Mouse (Mus musculus): ENCODE results near the gene Gng3.
A peak's percentile ranks its signal among the peaks of the same experiment; 100 is the strongest.
"Not testable (repeated sequence)": the region's sequence is repeated elsewhere in the genome, so short reads cannot be mapped to it uniquely, and the experiment has no call there.

The Gng3 gene

GRCm38 (mm10) chr19:8839103-8839907 lies at the start of gene Gng3:
TSS of gene Gng3 (minus strand) at chr19:8839194.
- DNase-seq (ENCODE audit: low read depth): no peak

DNA sequence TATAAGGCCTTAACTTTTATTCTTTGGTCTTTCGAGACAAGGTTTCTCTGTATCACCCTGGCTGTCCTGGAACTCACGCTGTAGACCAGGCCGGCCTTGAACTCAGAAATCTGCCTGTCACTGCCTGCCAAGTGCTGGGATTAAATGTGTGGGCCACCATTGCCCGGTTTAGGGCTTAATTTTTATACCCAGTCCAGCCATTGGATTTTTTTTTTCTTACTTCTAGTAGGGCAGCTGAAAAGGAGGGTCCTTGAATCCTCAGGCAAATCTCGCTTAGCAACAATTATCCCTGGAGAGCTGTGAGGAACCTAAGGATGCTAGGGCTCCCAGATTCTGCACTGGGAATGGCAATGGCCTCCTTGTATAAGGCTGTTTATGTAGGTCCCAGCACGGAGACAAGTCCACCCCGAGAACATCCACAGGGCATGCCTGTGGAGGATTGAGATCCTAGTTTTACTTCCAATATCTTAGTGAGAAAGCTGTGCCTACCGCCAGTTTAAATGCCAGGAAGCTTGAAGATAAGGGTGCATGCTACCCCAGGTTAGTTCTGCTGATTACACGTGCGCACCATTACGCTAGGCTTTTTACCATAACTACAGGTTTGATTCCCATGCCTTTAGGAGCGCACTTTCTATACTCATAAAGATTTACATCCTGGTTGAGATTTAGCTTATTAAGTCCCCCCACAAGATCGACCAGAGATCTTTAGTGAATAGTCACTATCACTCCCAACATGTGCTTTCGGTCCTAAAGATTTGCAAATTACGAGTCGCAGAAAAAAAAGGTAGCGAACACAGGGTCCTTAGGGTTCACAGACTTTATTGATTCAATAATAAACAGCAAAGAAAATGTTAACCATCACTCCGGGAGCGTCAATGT lies 48.8 kb upstream of the Gng3 start:
- DNase-seq (ENCODE audit: low read depth): peak; percentile 58

DNA sequence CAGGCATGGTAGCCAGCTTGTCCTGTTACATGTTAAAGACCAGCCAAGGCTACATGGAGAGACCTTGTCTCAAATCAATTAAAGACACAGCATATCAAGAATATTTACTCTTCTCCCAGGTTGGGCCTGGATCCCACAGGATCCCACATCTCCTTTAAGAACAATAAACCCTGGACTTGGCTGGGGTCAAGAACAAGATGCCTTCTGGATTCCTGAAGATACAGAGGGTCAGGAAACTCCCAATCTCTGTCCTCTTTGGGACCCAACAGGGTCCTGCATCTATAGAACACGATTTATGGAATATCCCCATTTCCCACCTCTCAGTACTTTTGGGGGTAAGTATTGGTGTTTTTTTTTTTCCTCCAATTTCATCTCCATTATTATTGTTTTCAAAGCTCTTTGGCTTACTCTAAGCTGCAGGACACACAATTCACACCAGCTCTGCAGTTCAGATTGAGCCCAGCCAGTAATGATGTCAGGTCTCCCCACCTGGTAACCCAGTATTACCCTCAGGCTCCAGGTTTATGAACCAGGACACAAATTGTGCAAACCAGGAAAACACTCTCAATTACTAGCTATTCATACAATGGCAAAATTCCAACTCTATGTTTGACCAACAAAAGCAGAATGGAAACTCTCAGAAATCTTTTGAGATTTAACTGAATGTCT lies 48.1 kb upstream of the Gng3 start:
- peak; percentile 36 for DNase-seq (ENCODE audit: low read depth)

DNA sequence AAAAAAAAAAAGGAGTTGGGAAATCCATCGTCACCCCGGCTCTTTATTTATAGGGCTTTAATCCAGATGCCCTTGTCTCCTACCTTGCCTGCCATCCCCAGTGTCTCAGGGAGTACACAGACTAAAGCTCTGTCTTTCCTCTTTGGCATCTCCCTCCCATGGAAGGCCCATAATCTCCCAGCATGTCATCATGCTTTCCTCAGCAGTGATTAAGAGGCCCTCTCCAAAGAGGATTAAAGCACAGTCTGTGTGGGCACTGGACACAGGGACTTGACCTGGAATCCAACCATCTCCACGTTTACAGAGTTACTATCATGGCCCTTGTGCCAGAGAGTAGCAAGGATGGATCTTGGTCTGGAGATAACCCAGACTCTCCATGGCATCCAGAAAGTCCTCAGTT lies 44.6 kb upstream of the Gng3 start, which contains the start of the genes Lbhd1 and Gm49403:
Gene Lbhd1, plus strand, starts transcription at position 117 of the 400 bp plus-strand sequence.
Gene Gm49403, plus strand, starts transcription at position 315 of the 400 bp plus-strand sequence.
- no peak for DNase-seq (ENCODE audit: low read depth)

GRCm38 (mm10) chr19:8881034-8881392 lies 42.0 kb upstream of the Gng3 start:
- no peak for DNase-seq (ENCODE audit: low read depth)

DNA sequence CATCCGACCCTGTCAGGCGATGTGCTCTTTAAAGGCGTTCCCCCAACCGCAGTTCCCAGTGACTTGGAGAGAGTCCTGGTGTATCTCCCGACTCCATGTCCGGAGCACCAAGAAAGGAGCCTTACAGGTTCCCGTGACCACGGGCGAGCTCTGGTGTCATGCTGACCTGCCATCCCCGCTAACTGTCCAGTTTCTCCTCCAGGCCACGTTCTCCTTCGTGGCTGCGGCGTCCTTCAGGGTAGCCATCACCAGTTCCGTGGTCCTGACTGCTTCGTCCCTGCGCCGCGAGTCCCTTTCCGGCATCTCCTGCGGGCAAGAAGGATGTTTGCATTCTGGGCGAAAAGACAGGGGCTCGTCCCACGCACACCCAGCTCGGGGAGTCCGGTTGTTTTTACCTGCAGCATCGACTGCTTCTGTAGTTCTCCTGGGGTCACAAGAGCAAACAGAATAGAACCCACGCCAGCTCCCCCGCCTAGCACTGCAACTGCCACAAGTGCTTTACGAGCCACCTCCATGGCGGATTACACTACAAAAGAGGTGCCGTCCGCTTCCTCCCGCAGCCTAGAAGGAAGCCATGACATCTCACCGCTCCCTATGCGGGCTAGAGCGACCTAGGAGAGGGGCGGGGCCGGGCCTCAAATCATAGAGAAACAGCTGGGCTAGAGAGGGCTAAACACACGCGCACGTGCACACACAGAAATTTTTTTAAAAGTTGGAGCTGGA lies 41.5 kb upstream of the Gng3 start, which contains the start of gene Uqcc3:
Gene Uqcc3, minus strand, starts transcription at position 613 of the 723 bp plus-strand sequence.
- DNase-seq (ENCODE audit: low read depth): peak; percentile 93

- DNase-seq (ENCODE audit: low read depth): no peak
Measured at GRCm38 (mm10) chr19:8875031-8875430, 36.0 kb upstream of the Gng3 start.

DNA sequence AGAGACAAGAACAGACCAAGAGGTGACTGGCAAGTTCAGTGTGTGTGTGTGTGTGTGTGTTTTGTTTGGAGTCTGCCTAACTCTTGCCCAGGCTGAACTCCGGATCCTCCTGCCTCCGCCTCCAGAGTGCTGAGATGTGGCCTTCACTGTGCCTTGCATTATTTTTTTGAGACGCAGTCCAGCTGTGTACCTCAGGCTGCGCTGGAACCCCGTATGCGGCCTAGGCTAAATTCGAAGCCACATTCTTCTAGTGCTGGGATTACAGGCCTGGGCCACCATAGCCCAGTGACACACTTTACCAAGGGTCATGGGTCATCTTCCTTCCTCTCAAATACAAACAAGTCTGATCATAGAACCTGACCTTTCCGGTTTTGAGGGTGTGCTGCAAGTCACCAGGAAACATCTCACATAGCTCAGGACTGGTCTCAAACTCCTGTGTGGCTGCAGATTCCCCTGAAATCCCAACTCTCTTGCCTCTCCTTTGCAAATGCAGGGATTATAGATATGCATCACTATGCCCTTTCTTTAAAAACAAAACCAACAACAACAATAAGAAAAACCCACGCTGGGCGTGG lies 33.4 kb upstream of the Gng3 start:
- peak; percentile 63 for DNase-seq (ENCODE audit: low read depth)

DNA sequence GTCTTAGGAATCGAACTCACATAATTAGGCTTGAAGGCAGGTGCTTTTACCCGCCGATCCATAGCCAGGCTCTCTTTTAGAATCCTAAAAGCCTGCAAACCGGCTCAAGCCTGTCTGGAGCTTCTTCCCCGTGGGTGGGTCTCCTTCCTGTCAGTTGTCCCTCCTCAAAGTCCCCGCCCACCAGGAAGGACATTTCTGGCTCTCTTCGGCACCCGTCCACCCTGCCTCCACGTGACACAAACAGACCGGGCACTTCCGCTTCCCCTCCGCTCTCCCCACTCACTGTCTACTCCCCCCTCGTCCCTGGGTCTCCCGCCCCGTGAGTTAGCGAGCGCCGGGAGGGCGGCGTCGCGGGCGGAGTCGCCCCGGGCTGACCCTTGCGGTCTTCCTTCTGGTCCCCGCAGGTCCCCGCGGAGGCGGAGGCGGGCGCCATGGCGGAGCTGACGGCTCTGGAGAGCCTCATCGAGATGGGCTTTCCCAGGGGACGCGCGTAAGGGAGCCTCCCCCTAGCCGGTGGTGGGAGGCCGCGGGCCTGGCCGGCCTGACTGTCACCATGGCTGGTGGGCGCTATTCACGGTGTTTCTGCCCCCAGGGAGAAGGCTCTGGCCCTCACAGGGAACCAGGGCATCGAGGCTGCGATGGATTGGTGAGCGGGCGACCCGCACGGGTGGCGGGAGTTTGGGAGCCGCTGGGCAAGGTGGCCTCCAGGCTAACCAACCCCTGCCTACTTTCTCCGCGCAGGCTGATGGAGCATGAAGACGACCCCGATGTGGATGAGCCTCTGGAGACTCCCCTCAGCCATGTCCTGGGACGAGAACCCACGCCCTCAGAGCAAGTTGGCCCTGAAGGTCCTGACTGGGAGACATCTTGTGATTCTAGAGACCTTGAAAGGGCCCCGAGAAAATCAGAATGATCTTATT lies 32.5 kb upstream of the Gng3 start, which contains the start of gene Ubxn1:
Gene Ubxn1, plus strand, starts transcription at position 230 of the 920 bp plus-strand sequence.
- peak; percentile 98 for DNase-seq (ENCODE audit: low read depth)

- no peak for DNase-seq (ENCODE audit: low read depth)
Measured at GRCm38 (mm10) chr19:8870838-8871237, 31.8 kb upstream of the Gng3 start.

DNA sequence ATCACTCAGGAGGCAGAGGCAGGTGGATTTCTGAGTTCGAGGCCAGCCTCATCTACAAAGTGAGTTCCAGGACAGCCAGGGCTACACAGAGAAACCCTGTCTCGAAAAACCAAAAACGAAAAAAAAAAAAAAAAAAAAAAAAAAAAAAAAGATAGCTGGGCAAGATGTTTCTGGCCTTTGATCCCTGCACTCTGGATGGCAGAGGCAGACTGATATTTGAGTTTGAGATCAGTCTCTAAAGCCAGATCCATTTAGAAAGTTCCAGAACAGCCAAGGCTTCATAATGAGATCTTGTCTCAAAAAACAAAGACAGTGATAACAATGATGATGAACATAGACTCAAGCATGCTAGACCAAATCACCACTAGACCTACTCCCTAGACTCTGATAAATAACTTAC lies 31.4 kb upstream of the Gng3 start:
- not testable (repeated sequence) for DNase-seq (ENCODE audit: low read depth)

GRCm38 (mm10) chr19:8864265-8864664 lies 25.3 kb upstream of the Gng3 start:
- DNase-seq (ENCODE audit: low read depth): no peak

DNA sequence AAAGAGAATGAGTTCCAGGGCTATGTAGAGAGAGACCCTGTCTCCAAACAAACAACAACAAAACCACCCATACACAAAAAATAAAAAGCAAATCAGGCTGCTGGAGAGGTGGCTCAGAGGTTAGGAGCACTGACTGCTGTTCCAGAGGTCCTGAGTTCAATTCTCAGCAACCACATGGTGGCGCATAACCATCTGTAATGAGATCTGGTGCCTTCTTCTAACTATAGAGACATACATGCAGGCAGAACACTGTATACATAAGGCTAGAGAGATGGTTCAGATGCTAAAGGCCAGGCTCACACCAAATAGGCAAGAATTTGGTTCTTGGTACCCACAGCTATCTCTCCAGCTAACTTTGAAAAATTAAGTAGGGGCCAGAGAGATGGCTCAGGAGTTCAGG lies 20.0 kb upstream of the Gng3 start:
- peak; percentile 61 for DNase-seq (ENCODE audit: low read depth)

DNA sequence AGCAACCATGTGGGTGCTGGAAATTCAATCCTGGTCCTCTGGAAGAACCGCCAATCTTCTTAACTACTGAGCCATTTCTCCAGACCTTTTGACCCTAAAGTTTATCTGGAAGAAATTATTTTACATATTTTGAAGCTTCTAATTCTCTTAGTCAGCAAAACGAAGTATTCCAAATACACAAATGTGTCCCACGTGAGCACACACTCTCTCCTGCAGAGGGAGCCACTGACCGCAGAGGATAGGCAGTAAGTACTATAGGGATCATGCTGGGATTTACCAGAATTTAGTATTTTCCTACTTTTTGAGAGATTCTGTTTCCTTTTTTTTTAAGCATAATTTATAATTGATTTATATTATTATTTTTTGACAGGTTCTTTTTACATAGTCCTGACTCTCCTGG lies 18.7 kb upstream of the Gng3 start:
- peak; percentile 74 for DNase-seq (ENCODE audit: low read depth)

- DNase-seq (ENCODE audit: low read depth): no peak
Measured at GRCm38 (mm10) chr19:8853117-8853516, 14.1 kb upstream of the Gng3 start.

DNA sequence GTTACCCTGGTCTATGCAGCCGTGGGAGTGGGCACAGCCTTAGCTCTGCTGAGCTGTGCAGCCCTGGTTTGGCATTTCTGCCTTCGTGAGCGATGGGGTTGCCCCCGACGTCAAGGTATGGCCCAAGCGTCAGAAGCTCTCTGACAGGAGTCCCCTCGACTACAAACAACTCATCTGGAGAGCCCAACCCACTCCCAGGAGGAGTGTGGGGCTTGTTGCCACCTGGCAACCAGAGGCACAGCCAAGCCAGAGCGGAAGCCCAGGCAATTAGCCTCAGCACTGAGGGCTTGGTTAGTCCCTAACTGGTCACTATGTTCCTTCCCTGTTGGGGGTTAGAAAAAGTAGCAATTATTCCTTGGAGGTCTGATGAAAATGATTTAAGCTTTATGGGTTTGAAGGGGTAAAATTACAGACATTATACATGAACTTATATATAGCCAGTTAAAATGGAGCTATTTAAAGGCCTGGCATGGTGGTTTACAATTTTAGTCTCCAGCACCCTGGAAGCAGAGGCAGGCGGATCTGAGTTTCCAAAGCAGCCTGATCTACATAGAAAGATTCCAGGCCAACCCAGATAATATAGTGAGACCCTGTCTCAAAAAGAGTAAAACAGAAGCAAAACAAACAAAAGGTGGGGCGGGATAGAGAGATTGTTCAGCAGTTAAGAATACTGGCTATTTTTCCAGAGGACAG lies 13.4 kb upstream of the Gng3 start:
- DNase-seq (ENCODE audit: low read depth): no peak

DNA sequence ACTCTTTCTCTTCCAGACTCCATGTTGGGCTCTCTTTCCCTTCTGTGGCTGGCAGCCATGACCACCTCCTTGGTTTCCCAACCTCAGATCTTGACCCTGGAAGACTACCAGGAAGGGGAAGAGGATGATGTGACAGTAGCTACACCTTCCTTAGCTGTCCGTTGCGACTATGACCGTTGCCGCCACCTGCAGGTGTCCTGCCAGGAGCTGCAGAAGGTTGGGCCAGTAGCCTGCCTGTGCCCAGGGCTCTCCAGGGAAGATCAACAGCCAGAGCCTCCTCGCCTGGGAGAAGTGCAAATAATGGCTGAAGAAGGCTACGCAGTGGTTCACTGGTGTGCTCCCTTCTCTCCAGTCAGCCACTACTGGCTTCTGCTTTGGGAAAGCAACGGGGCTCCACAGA lies 12.6 kb upstream of the Gng3 start:
- DNase-seq (ENCODE audit: low read depth): no peak

GRCm38 (mm10) chr19:8850402-8850901 lies 11.5 kb upstream of the Gng3 start, which contains the start of gene Lrrn4cl:
TSS of gene Lrrn4cl (plus strand) at chr19:8850768.
- peak; percentile 44 for DNase-seq (ENCODE audit: low read depth)

DNA sequence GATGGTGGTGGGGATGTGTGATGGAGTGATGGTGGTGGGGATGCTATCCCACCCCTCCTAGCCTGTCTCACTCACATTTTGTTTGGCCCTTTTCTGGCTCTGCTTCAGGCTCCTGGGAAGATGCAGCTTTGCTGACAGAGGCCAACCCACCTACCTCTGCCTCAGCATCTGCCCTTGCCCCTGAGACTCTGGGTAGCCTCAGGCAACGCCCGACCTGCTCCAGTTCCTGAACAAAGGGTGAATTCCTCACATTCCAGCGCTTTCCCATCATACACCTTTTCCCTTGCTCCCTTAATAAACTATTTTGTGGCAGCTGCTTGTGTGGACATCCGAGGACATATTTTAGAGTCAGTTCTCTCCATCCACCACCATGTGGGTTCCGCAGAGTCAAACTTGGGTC lies 9.4 kb upstream of the Gng3 start:
- no peak for DNase-seq (ENCODE audit: low read depth)

Measured in 416B (cell line).